In the genomic region with DNA sequence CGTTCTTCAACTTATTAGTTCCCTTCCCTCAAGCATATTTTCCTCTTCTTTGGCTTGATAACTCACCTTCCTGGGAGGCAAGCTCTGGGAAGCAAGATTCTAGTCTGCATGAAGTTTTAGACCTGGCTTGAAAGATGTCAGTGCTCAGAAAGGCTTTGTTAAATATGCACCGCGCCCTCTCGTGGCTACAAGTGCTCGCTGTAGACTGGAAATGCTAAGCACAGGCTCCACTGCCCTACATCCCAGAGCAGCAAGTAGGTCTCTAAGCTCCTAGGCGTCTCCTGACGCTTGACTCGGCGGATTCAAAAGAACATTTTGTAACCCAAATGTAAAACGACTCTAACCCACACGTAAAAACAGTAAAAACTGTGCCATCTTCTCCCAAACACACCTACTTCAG, we compare ENCODE assay signal across 8 mouse cellular contexts. TPM values are rescaled to one million over a fixed set of nuclear protein-coding genes. Genes with fewer than 3 reads are reported as not detected.
A peak's percentile ranks its signal among the peaks of the same experiment; 100 is the strongest.
DNase-seq lines count a peak whose midpoint lies in the region; ATAC-seq and TF ChIP-seq lines count a peak whose summit lies in the region.

No protein-coding gene starts in this region.

- DNase-seq in adrenal gland, adult 18-20 months (ENCODE audit: low spot score in 2 of 2): peak; percentile 58 to 69
- peak; percentile 91 for DNase-seq in embryo, embryonic 10.5 days (ENCODE audit: low spot score)
- DNase-seq in liver, postnatal 0 days: peak; percentile 65
- DNase-seq in thymus, adult 2 months: peak; percentile 69

- peak; percentile 52 for TF ChIP-seq CTCF in C2C12 (IDR thresholded peaks at IDR 0.05; ENCODE audit: control insufficient read depth, insufficient read depth, insufficient read length)
- TF ChIP-seq CTCF in liver, postnatal 0 days (IDR thresholded peaks at IDR 0.05; ENCODE audit: low read depth): peak; percentile 77
- TF ChIP-seq CTCF in thymus, adult 2 months (IDR thresholded peaks at IDR 0.05; ENCODE audit: borderline replicate concordance, control insufficient read depth, extremely low read depth, insufficient read depth, low read length, poor library complexity): peak; percentile 50; the same call in 1 of the 2 replicates

- no peaks in the 10 kb centered on the region for H3K79me3 ChIP-seq in C2C12 (ENCODE audit: low read depth)

- H3K79me2 ChIP-seq in C2C12 (ENCODE audit: control insufficient read depth, insufficient read depth): no peaks in the 10 kb centered on the region

- H3K9ac ChIP-seq in kidney, embryonic 16.5 days (replicated peaks; ENCODE audit: low read length): 0 out of 2 replicates have a peak overlapping the region, but pooled peaks have one; percentile 41
- H3K9ac ChIP-seq in liver, postnatal 0 days (replicated peaks): no peak overlapping the region

- no peaks in the 10 kb centered on the region for H3K36me3 ChIP-seq in C2C12 (ENCODE audit: control insufficient read depth, insufficient read depth)
- H3K36me3 ChIP-seq in kidney, embryonic 16.5 days (ENCODE audit: insufficient read depth, low read length): no peaks in the 10 kb centered on the region
- H3K36me3 ChIP-seq in liver, postnatal 0 days (replicated peaks; ENCODE audit: insufficient read depth, low read length): no peaks in the 10 kb centered on the region
- no peaks in the 10 kb centered on the region for H3K36me3 ChIP-seq in thymus, adult 2 months (ENCODE audit: control insufficient read depth, insufficient read depth, low read length)

- ATAC-seq in granulocyte monocyte progenitor cell, adult 5-6 weeks (replicated peaks; ENCODE audit: poor library complexity, severe bottlenecking): peak; percentile 49; the same call in 1 of the 2 replicates
- peak; percentile 79 for ATAC-seq in kidney, embryonic 16.5 days (ENCODE audit: low FRiP score, low TSS enrichment)
- no peak for ATAC-seq in liver, postnatal 0 days
- peak; percentile 61; the same call in 1 of the 2 replicates for ATAC-seq in neutrophil, adult 5-6 weeks (ENCODE audit: extremely low read depth, insufficient number of reproducible peaks, low FRiP score, poor library complexity, severe bottlenecking)

- peaks cover 5% of the 10 kb centered on the region for H3K27me3 ChIP-seq in C2C12 (ENCODE audit: control insufficient read depth, insufficient read depth, insufficient read length)
- H3K27me3 ChIP-seq in kidney, embryonic 16.5 days (ENCODE audit: insufficient read depth, low read length): no peaks in the 10 kb centered on the region
- H3K27me3 ChIP-seq in liver, postnatal 0 days (ENCODE audit: insufficient read depth, low read length): no peaks in the 10 kb centered on the region
- H3K27me3 ChIP-seq in thymus, adult 2 months (ENCODE audit: control insufficient read depth, insufficient read depth, low read length): no peaks in the 10 kb centered on the region

- H3K4me1 ChIP-seq in kidney, embryonic 16.5 days (ENCODE audit: insufficient read depth, low read length): peaks cover 9% of the 10 kb centered on the region; the same call in 1 of the 2 replicates
- no peaks in the 10 kb centered on the region for H3K4me1 ChIP-seq in liver, postnatal 0 days (ENCODE audit: insufficient read depth)
- H3K4me1 ChIP-seq in thymus, adult 2 months (replicated peaks; ENCODE audit: control insufficient read depth, insufficient read depth, low read length): peaks cover 6% of the 10 kb centered on the region

- TF ChIP-seq EP300 in liver, postnatal 0 days (IDR thresholded peaks at IDR 0.05; ENCODE audit: low read depth): no peak

- no peaks in the 10 kb centered on the region for H3K9me3 ChIP-seq in kidney, embryonic 16.5 days (ENCODE audit: low read length)
- H3K9me3 ChIP-seq in liver, postnatal 0 days (ENCODE audit: low read length): no peaks in the 10 kb centered on the region

- 3% methylated on average over 11 of the region's 11 CpGs for WGBS in kidney, embryonic 16.5 days
- WGBS in liver, postnatal 0 days (ENCODE audit: insufficient replicate concordance): 4% methylated on average over 11 of the region's 11 CpGs
- WGBS in thymus, adult 2 months: 6% methylated on average over 11 of the region's 11 CpGs

- no peak overlapping the region for H3ac ChIP-seq in C2C12 (ENCODE audit: control insufficient read depth, insufficient read length, low read depth)

- 0 out of 2 replicates have a peak overlapping the region, but pooled peaks have one; percentile 29 for H3K27ac ChIP-seq in kidney, embryonic 16.5 days (ENCODE audit: low read length)
- H3K27ac ChIP-seq in liver, postnatal 0 days (ENCODE audit: low read depth): no peak overlapping the region
- H3K27ac ChIP-seq in thymus, adult 2 months (ENCODE audit: control insufficient read depth, insufficient read depth, low read length): no peak overlapping the region

- TF ChIP-seq POLR2A in thymus, adult 2 months (IDR thresholded peaks at IDR 0.05; ENCODE audit: control insufficient read depth, extremely low read depth, insufficient read depth, low read length, poor library complexity): no peak

- no peak overlapping the region for H3K4me3 ChIP-seq in C2C12 (ENCODE audit: insufficient read depth, poor library complexity, severe bottlenecking)
- peak overlapping the region; percentile 27 for H3K4me3 ChIP-seq in kidney, embryonic 16.5 days (ENCODE audit: low read length)
- no peak overlapping the region for H3K4me3 ChIP-seq in liver, postnatal 0 days (ENCODE audit: low read depth, low read length)
- no peak overlapping the region for H3K4me3 ChIP-seq in thymus, adult 2 months (ENCODE audit: control insufficient read depth, insufficient read depth, low read length)

- peak overlapping the region; percentile 46 for H3K4me2 ChIP-seq in kidney, embryonic 16.5 days (replicated peaks; ENCODE audit: low read depth, low read length)
- H3K4me2 ChIP-seq in liver, postnatal 0 days (ENCODE audit: low read depth, low read length): no peak overlapping the region

TF ChIP-seq in C2C12, 6 proteins besides CTCF, POLR2A, EP300 and RAD21:
- no peak for TF ChIP-seq MYOG (IDR thresholded peaks at IDR 0.05; ENCODE audit: control insufficient read depth, extremely low read depth, insufficient read length)
- TF ChIP-seq USF1 (IDR thresholded peaks at IDR 0.05; ENCODE audit: low read depth): no peak
- no peak for TF ChIP-seq CEBPB (IDR thresholded peaks at IDR 0.05; ENCODE audit: low read depth)
- TF ChIP-seq MYOD1 (IDR thresholded peaks at IDR 0.05; ENCODE audit: control insufficient read depth, insufficient read length, low read depth): no peak
- TF ChIP-seq MAX (IDR thresholded peaks at IDR 0.05): no peak
- TF ChIP-seq FOSL1 (IDR thresholded peaks at IDR 0.05; ENCODE audit: insufficient read depth, low read length, poor library complexity, severe bottlenecking): no peak

RNA-seq across cellular contexts. Expression of a gene that starts 44.3 kb away (rescaled TPM):
- polyA plus RNA-seq in C2C12 (2012; fragmentation: generic; extraction: Trizol): not detected
- under 1 TPM in 1 of 2 experiments, not detected in 1; 0.19 TPM for total RNA-seq in adrenal gland, adult 18-20 months (2021)
- not detected in 2 replicates for total RNA-seq in granulocyte monocyte progenitor cell, adult 5-6 weeks (2014; fragmentation: Nextera tagmentation)
- not detected in 2 replicates for total RNA-seq in granulocyte monocyte progenitor cell, adult 5-6 weeks (2017)
- not detected in 2 replicates for polyA plus RNA-seq in kidney, embryonic 16.5 days (2015; fragmentation: Nextera tagmentation; extraction: Ambion mirVana)
- polyA plus RNA-seq in liver, postnatal 0 days (2015; fragmentation: Nextera tagmentation; extraction: Ambion mirVana): 0.05 and 0.07 TPM in 2 replicates
- total RNA-seq in neutrophil, adult 5-6 weeks (2017): 6.9 and 9.2 TPM in 2 replicates
- polyA plus RNA-seq in thymus, adult 2 months (2012; rRNA removed): 4.5 and 5.4 TPM in 2 replicates
